Mouse (Mus musculus) liver, postnatal 0 days (tissue): ENCODE data around the gene Twf2.

ENCODE experiments used
- CTCF ChIP-seq: sonication (generic); IDR thresholded peaks from 2 replicates; pipeline ENCODE4 v1.5.1; 2016; ENCODE audit warnings: antibody characterized with exemption, low read depth
- EP300 ChIP-seq: IDR thresholded peaks from 2 replicates; pipeline ENCODE4 v1.6.1; 2016; ENCODE audit warnings: antibody characterized with exemption, low read depth, mild to moderate bottlenecking

DNA sequence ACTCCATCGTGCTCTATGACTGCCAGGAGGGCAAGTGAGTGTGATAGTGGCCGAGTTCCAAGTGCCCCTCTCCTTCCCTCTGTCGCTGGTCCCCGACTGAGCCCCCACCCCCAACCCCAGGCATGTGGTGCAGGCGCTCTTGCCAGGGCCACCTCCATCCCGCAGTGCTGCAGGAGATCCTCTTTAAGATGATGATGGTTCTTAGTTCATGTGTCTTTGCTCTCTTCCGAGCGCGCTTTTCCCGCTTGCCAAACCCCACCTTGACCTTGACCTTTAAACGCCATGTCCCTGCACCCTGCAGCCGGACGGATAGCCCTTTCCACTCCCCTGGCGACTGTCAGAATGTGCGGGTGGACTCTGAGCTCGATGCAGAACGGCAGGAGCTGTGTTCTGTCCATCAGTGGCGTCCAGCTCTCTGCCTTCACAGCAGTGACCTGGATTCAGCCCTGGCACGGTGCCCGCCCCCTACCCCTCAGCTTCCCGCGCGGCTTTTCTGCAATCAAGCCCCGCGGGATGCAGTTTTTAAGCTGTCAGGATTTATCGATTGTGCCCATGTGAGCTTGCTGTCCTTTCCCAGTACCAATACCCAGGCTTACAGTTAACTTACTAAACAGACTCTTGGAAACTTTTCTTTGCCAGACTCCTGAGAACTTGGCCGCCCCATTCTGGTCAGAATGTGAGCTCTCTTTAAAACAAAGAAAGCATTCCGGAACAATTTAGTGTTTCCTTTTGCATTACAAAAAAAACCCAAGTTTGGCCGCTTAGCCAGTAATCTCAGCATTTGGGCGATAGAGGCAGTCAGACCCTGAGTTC is 31.4 kb upstream of the Twf2 start:
- TF ChIP-seq EP300 (no peak), CTCF (no peak)
